Mouse (Mus musculus) intestine, postnatal 0 days (tissue): ENCODE measurements at regions not wholly inside any gene's neighbourhood (a gene's known extent, or its start where the extent isn't known, plus 50 kb on each side); places are given as distances from the start of the nearest gene placed in this dataset.

Experiments used
- ATAC-seq: fragments of 200-750 bp; cut with Nextera tagmentation; 2 replicates; pipeline ENCODE4 v1.8.0; 2017; ENCODE audit warnings: mild to moderate bottlenecking, moderate TSS enrichment, moderate library complexity
- H3K27ac ChIP-seq: fragments of 300-500 bp; sonication (generic); 2 replicates; pipeline ENCODE4 v1.5.1; 2014; ENCODE audit warnings: mild to moderate bottlenecking, low read depth, low read length, moderate library complexity
- H3K27me3 ChIP-seq: fragments of 300-500 bp; sonication (generic); replicated peaks from 2 replicates; pipeline ENCODE4 v1.6.1; 2014; ENCODE audit warnings: low read length, mixed read lengths; ENCODE audit not compliant: control insufficient read depth, insufficient read depth
- H3K36me3 ChIP-seq: fragments of 300-500 bp; sonication (generic); 2 replicates; pipeline ENCODE4 v1.6.1; 2014; ENCODE audit warnings: mild to moderate bottlenecking, moderate library complexity; ENCODE audit not compliant: control insufficient read depth, insufficient read depth
- H3K4me1 ChIP-seq: fragments of 300-500 bp; sonication (generic); replicated peaks from 2 replicates; pipeline ENCODE4 v1.6.1; 2014; ENCODE audit warnings: antibody characterized with exemption, low read length, mixed read lengths; ENCODE audit not compliant: control insufficient read depth, insufficient read depth
- H3K4me2 ChIP-seq: fragments of 300-500 bp; sonication (generic); replicated peaks from 2 replicates; pipeline ENCODE4 v1.6.1; 2014; ENCODE audit warnings: low read depth, mild to moderate bottlenecking, moderate library complexity
- H3K4me3 ChIP-seq: fragments of 300-500 bp; sonication (generic); 2 replicates; pipeline ENCODE4 v1.5.1; 2014; ENCODE audit warnings: low read depth, low read length
- H3K9ac ChIP-seq: fragments of 300-500 bp; sonication (generic); 2 replicates; pipeline ENCODE4 v1.6.1; 2014; ENCODE audit warnings: mild to moderate bottlenecking, low read depth, low read length
- H3K9me3 ChIP-seq: fragments of 300-500 bp; sonication (generic); 2 replicates; pipeline ENCODE4 v1.6.1; 2016; ENCODE audit warnings: mixed run types; ENCODE audit not compliant: control insufficient read depth
- CTCF ChIP-seq: sonication (generic); IDR thresholded peaks from 2 replicates; pipeline ENCODE4 v1.5.1; 2016; ENCODE audit warnings: low read depth, mild to moderate bottlenecking, control low read depth, antibody characterized with exemption, moderate library complexity
- WGBS: fragments of 180-500 bp; shearing (Covaris S2); extraction: QIAGEN DNeasy Blood & Tissue Kit; methylation state at CpG from one replicate; pipeline ENCODE4 v1.1.7; 2014; 5-methylcytosine and 5-hydroxymethylcytosine counted together

GRCm38 (mm10) chr14:37312887-37313286, 177.8 kb upstream of the Ghitm start:
- no peak for ATAC-seq
- no peak for TF ChIP-seq CTCF
- Histone ChIP-seq H3K9me3 (no peaks in the 10 kb centered on the region), H3K27me3 (no peaks in the 10 kb centered on the region), H3K4me2 (no peak overlapping the region), H3K9ac (no peak overlapping the region), H3K4me3 (no peak overlapping the region), H3K4me1 (no peaks in the 10 kb centered on the region), H3K36me3 (no peaks in the 10 kb centered on the region), H3K27ac (no peak overlapping the region)
- WGBS = 83% methylated on average over 3 of the region's 3 CpGs

GRCm38 (mm10) chr14:37306622-37307274, 171.7 kb upstream of the Ghitm start:
- Histone ChIP-seq H3K9ac (no peak overlapping the region), H3K4me2 (no peak overlapping the region), H3K4me3 (no peak overlapping the region), H3K36me3 (no peaks in the 10 kb centered on the region), H3K27ac (no peak overlapping the region), H3K4me1 (no peaks in the 10 kb centered on the region), H3K27me3 (no peaks in the 10 kb centered on the region), H3K9me3 (no peaks in the 10 kb centered on the region)
- no peak for TF ChIP-seq CTCF
- ATAC-seq = no peak
- WGBS = 30% methylated on average over 2 of the region's 2 CpGs

GRCm38 (mm10) chr14:37298631-37299030, 163.6 kb upstream of the Ghitm start:
- H3K4me3 ChIP-seq = no peak overlapping the region
- H3K27ac ChIP-seq = no peak overlapping the region
- no peak for TF ChIP-seq CTCF
- H3K9ac ChIP-seq = no peak overlapping the region
- no peaks in the 10 kb centered on the region for H3K36me3 ChIP-seq
- ATAC-seq = no peak
- no peaks in the 10 kb centered on the region for H3K4me1 ChIP-seq
- H3K27me3 ChIP-seq = no peaks in the 10 kb centered on the region
- H3K4me2 ChIP-seq = no peak overlapping the region
- no peaks in the 10 kb centered on the region for H3K9me3 ChIP-seq

GRCm38 (mm10) chr14:37296531-37296930, 161.5 kb upstream of the Ghitm start:
- WGBS = 21% methylated on average over 1 of the region's 1 CpGs
- no peak for ATAC-seq
- no peaks in the 10 kb centered on the region for H3K9me3 ChIP-seq
- no peak overlapping the region for H3K27ac ChIP-seq
- no peak overlapping the region for H3K4me3 ChIP-seq
- no peak overlapping the region for H3K4me2 ChIP-seq
- no peaks in the 10 kb centered on the region for H3K4me1 ChIP-seq
- no peaks in the 10 kb centered on the region for H3K27me3 ChIP-seq
- no peak for TF ChIP-seq CTCF
- H3K36me3 ChIP-seq = no peaks in the 10 kb centered on the region
- H3K9ac ChIP-seq = no peak overlapping the region

GRCm38 (mm10) chr14:37292084-37292860, 157.2 kb upstream of the Ghitm start:
- H3K9me3 ChIP-seq = no peaks in the 10 kb centered on the region
- ATAC-seq = no peak
- H3K27me3 ChIP-seq = no peaks in the 10 kb centered on the region
- no peaks in the 10 kb centered on the region for H3K36me3 ChIP-seq
- no peak overlapping the region for H3K9ac ChIP-seq
- H3K4me1 ChIP-seq = no peaks in the 10 kb centered on the region
- peak; percentile 39 for TF ChIP-seq CTCF
- H3K4me2 ChIP-seq = no peak overlapping the region
- H3K4me3 ChIP-seq = no peak overlapping the region
- no peak overlapping the region for H3K27ac ChIP-seq
- WGBS = 53% methylated on average over 4 of the region's 4 CpGs

GRCm38 (mm10) chr14:37284391-37284790, 149.3 kb upstream of the Ghitm start:
- no peaks in the 10 kb centered on the region for H3K9me3 ChIP-seq
- TF ChIP-seq CTCF = no peak
- no peaks in the 10 kb centered on the region for H3K27me3 ChIP-seq
- H3K36me3 ChIP-seq = no peaks in the 10 kb centered on the region
- no peak overlapping the region for H3K27ac ChIP-seq
- H3K4me2 ChIP-seq = no peak overlapping the region
- 18% methylated on average over 5 of the region's 5 CpGs for WGBS
- H3K4me3 ChIP-seq = no peak overlapping the region
- ATAC-seq = no peak
- H3K4me1 ChIP-seq = no peaks in the 10 kb centered on the region
- H3K9ac ChIP-seq = no peak overlapping the region
